Mouse (Mus musculus): ENCODE data around the gene Spryd4. TPM values are rescaled to one million over a fixed set of nuclear protein-coding genes. Genes with fewer than 3 reads are reported as not detected.
"Not testable (repeated sequence)": the region's sequence is repeated elsewhere in the genome, so short reads cannot be mapped to it uniquely, and the experiment has no call there.

Spryd4 gene
- total RNA-seq, 2 experiments from 2014 or later, result 20.0 to 20.4 TPM

DNA sequence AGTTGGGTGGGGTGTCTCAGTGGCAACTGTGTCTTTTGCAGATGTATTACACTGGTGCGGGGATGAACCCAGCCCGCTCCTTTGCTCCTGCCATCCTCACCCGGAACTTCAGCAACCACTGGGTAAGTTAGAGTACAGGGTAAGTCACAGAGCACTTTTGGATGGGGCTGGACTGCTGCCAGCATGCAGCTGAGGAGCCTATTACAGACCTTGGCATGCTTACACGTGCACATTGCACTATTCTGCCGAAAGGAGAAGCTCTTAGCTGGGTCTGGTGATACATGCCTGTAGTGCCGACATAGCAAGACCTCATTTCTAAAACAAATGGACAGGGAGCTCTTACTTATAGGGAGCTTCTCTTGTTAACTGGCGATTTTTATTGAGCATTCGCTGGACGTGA lies 16.0 kb upstream of the Spryd4 start:
- ATAC-seq (replicated peaks; ENCODE audit: poor library complexity), result peak; percentile 13; the same call in 1 of the 2 replicates

DNA sequence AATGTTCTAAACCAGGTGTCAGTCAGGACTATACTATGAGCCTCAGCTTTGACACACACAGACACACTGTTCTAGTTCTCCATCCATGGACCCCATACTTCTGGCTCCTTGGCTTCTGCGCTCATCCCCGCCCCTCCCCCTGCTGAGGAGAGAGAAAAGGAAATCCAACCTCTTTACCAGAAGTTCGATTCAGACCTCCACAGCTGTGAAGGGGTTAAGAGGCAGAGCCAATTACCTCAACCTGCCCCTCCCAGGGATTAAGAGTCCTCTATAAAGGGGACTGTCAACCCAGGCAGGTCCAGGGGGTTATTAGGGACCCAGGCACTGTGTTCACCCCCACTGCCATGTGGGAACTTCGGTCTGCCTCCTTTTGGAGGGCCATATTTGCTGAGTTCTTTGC lies 13.9 kb upstream of the Spryd4 start, which contains the start of gene Mip:
Mip (plus strand) TSS at position 301 of the 400 bp plus-strand sequence.
- no peak for ATAC-seq (replicated peaks; ENCODE audit: poor library complexity)

DNA sequence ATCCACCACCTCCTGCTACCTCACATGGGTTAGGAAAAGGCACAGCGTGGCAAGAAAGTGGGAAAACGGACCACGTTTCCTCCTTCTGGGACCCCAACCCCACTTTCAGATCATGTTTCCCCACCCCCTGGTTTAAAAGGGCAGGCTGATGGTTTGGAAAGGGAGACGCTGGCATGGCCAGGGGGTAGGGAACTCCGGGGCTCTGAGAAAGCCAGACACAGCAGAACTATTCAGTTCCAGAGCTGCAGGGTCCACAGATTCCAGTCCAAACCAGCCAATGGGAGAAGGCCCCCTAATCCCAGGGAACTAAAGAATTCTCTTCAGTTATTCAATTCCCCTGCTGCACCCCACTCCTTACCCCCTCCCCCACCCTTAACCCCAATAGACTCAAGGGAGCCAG lies 13.5 kb upstream of the Spryd4 start:
- no peak for ATAC-seq (replicated peaks; ENCODE audit: poor library complexity)

DNA sequence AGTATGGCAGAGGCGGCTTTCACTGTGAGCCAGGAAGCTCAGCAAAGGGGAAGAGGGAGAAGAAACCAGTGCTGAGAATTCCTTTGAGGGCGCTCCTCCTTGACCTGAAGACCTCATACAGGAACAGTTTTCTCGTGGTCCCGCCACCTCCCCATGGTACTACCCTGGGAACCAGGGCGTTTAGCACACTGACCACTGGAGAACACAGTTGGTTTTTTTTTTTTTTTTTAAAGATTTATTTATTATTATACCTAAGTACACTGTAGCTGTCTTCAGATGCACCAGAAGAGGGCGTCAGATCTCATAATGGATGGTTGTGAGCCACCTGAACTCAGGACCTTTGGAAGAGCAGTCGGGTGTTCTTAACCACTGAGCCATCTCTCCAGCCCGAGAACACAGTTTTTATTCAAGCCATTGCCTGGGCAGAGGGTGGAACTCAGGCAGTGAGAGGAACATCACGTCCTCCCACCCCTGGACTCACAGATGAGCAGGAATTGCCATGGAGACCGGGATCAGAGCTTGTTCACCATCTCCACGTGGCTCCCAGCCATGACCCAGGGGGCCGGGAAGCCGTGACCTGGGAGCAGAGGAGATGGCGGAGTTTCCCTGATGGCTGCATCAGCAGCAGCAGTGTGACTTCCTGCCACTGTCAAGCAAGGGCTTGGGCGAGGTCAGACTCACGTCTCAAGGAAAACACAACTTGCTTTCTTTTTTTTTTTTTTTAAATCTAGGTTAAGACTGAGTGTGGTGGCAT lies 10.1 kb upstream of the Spryd4 start:
- ATAC-seq (replicated peaks; ENCODE audit: poor library complexity), result no peak

DNA sequence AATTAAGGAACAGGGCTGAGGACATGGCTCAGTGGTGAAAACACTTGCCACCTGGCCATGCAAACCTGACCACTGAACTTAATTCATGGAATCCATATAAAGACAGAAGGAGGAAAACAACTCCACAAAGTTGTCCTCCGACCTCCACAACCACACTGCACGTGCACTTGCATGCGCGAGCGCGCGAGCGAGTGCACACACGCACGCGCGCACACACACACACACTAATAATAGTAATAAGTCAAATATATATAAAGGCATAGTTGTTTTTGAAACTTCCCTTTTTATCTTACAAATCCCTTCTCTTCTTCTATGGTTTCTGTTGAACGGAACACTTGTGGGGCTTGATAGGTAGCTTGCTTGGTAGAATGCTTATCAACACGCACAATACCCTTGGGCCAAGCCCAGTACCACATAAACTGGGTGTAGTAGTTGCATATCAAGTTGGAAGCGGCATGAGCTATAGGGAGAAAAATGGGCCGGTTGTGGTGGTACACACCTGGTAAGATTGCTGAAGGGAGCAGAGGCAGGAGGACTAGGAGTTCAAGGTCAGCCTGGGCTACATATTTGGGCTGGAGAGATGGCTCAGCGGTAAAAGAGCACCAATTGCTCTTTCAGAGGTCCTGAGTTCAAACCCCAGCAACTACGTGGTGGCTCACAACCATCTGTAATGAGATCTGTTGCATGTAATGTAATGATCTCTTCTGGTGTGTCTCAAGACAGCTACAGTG lies 6.9 kb upstream of the Spryd4 start:
- peak; percentile 93 for ATAC-seq (replicated peaks; ENCODE audit: poor library complexity)

DNA sequence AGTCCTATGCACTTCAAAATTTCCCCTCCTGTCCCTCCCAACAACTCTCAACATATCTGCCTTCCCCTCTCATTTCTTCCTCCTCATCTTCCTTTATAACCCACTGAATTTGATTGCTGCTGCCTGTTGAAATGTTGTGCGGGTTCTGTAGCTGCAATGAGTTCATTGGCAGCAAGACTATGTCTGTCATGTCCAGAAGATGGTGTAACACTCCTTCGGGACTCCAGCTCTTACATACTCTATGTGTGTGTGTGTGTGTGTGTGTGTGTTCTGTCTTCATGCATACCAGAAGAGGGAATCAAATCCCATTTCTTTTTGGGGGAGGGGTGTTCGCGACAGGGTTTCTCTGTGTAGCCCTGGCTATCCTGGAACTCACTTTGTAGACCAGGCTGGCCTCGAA lies 3.4 kb upstream of the Spryd4 start:
- no peak for ATAC-seq (replicated peaks; ENCODE audit: poor library complexity)

DNA sequence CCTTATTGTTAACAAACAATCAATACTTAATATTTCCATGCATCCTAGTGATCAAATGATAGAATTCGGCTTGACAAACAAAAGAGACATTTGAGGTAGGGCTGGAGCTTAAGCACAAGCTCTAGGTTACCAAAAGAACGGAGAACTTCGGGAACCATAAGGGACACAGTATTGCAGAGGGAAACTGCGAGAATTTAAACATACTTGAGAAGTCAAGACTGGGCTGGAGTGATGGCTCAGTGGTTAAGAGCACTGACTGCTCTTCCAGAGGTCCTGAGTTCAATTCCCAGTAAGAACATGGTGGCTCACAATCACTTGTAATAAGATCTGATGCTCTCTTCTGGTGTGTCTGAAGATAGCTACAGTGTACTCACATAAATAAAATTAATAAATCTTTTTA lies 2.5 kb upstream of the Spryd4 start:
- not testable (repeated sequence) for ATAC-seq (replicated peaks; ENCODE audit: poor library complexity)

DNA sequence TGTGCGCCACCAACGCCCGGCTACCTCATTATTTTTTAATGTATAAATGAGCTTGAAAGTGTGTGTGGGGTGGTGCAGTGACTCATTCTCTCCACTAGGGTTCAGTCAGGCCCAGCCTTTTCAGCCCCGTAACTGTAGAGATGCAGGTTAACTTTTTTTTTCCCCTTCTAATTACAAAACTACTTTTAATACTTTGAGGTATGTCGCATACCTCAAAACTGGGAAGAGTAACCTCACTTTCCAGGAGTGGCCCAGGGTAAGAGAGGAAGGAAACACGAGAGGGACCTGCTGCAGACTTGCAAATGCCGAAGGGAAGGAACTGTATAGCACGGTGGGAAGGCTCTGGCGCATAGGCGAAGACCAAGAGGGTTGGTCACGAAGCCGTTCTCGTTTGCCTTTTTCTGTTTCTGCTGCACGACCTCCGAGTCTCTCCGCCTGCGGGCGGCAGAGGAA lies 1.3 kb upstream of the Spryd4 start:
- ATAC-seq (replicated peaks; ENCODE audit: poor library complexity), result peak; percentile 67

DNA sequence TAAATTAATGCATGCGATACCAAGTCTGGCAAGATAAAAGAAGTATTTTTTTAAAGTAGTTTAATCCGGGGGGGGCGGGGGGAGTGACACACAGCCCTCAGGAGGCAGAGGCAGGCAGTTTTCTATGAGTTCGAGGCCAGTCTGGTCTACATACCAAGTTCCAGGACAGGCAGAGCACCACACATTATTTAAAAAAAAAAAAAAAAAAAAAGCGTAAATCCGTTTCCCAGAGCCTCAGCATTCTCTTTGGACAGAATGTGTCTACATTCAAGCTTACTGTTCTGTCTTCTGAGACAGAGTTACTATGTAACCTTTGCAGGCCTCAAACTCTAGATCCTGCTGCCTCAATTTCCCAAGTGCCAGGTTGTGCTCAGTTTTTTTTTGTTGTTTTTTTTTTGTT lies 541 bp upstream of the Spryd4 start:
- ATAC-seq (replicated peaks; ENCODE audit: poor library complexity), result no peak

DNA sequence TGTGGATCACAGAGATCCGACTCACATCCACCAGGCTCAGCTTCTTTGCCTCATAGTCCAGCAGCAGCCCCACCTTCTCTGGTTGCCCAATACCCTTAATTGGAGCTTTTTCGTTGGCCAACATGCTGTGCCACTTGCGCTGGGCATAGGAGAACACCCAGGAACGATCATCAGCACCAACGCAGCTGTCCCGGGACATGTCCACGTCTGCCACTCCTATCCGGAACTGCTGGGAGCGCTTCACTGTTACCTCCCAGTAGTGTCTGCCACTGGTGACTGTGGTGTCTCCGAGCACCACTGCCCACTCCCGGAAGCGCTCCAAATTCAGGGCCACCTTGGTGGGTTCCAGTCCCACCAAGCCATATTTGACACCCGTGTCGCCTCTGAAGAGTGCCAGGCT lies 653 bp downstream of the Spryd4 start:
- ATAC-seq (replicated peaks; ENCODE audit: poor library complexity), result peak; percentile 21

DNA sequence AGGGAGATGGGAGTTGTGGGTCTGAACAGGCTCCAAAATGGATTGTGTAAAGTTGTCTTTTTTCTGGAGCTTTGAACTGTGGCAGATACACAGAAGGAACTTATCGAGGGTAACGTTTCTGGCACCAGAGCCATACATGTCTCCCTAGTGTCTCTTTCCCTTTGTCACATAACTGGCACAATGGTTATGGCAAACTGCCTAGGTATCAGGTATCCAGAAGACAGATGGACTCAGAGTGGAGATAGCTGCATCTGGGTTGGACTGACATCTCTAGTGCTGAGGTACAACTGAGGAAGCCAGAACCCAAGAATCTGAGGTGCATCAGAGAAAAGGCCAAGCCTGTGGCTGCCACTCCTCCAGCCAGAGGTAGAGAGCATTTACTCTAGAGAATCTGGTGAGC lies 1.5 kb downstream of the Spryd4 start:
- peak; percentile 49 for ATAC-seq (replicated peaks; ENCODE audit: poor library complexity)

DNA sequence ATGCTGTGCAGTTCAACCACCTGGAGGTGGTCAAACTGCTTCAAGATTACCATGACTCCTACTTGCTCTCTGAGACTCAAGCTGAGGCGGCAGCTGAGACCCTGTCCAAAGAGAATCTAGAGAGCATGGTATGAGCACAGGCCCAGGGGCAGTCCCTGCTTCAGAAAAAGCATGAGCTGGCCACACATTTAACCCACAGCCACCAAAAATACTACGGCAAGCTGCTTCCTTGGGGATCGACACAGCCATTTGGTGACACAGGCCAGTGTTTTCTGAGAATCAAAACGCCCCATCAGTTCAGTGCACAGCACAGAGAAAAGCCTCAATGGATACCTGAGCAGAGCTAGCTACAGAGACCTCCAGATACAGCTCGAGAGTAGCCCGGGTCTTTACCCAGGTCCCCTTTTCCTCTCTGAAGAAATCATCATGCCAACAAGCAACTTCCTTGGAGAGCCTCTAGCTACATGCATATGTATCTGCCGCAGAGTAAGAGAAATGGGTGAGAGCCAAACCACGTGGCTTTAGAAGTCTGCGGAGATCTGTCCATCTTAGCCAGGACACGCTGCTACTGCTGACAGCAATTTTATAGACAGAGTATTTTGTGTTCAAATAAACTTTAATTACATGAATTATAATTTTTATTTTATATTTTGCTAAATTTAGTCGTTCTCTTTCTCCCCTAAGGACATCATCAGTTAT lies 2.1 kb downstream of the Spryd4 start:
- no peak for ATAC-seq (replicated peaks; ENCODE audit: poor library complexity)

DNA sequence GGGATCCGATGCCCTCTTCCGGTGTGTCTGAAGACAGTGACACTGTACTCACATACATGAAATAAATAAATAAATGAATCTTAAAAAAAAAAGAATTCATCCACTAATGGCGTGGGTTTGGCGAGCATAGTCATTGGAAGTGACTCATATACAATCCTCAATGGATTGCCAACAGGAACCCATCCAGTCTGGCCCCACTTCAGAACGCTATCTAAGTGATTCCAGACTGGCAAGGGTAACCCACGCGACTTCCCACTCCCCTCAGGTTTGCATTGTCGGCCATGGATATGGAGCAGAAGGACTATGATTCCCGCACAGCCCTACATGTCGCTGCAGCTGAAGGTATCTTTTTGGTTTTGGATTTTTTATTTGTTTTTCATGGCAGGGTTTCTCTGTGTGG lies 3.3 kb downstream of the Spryd4 start:
- ATAC-seq (replicated peaks; ENCODE audit: poor library complexity), result no peak

DNA sequence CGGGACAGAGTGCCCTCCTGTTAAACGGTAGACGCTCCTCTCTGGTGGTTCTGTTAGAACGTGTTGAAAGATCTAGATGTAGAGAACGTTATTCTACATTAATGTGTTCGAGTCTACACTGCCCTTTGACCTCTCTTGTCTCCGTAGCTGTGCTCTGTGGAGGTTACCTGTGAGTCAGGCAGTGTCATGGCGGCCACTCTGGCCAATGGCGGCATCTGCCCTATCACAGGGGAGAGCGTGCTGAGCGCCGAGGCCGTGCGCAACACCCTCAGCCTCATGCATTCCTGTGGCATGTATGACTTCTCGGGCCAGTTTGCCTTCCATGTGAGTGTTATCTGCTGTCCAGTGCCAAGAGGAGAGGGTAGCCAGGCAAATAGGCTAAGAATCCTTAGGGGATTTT lies 6.7 kb downstream of the Spryd4 start:
- ATAC-seq (replicated peaks; ENCODE audit: poor library complexity), result no peak

DNA sequence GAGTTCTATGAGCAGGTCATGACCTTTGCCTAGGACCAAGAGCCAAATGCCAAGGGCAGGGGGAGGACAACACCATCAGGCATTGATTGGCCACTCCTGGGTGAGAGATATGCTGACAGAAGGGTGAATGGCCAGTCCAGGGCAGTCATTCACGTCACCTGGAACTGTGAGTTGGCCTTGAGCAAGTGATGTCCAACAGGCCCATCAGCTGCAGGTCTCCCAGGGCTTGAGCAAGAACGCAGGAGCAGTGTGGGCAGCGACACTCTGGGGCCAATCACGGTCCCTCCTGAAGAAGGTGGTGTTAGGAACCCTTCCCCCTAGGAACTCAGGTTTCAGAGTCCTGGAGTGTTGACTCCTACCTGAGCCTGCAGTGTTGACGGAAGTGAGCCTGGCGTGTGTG lies 9.8 kb downstream of the Spryd4 start:
- ATAC-seq (replicated peaks; ENCODE audit: poor library complexity), result no peak

DNA sequence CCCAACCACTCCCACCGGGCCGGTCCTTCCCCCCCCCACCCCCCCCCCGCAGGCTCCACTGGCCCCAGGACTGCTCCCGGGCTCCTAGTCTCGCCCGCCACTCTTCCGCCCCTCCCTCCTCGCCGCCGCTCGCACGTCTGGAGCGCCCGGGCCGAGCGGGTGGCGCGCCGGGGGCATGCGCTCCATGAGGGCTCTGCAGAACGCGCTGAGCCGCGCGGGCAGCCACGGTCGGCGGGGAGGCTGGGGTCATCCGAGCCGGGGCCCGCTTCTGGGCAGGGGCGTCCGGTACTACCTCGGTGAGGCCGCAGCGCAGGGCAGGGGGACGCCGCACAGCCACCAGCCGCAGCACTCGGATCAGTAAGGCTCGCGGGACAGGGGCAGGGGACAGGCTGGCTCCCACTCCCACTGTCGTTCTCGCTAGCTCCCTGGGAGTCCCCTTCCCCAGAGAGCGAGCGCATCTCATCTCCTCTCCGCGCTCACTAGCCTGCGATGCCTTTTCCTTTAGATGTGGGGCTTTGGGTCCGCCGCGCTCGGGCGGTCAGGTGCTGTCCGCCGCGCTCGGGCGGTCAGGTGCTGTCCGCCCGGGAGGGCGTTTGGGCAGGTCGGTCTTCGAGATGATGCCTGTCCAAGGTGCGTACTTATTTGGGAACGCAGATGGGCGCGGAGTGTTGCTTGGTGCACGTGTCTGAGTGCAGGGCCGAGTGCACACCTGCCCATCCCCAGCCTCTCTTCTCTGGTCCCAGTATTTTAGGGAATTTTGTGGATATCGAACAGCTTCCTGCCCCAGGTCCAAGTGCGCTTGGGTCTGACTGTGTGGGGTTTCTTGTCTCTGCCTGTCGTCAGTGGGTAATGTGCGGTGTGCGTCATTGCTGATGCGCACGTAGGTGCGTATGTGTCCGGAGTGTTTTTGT lies 16.8 kb downstream of the Spryd4 start:
- peak; percentile 61 for ATAC-seq (replicated peaks; ENCODE audit: poor library complexity)

DNA sequence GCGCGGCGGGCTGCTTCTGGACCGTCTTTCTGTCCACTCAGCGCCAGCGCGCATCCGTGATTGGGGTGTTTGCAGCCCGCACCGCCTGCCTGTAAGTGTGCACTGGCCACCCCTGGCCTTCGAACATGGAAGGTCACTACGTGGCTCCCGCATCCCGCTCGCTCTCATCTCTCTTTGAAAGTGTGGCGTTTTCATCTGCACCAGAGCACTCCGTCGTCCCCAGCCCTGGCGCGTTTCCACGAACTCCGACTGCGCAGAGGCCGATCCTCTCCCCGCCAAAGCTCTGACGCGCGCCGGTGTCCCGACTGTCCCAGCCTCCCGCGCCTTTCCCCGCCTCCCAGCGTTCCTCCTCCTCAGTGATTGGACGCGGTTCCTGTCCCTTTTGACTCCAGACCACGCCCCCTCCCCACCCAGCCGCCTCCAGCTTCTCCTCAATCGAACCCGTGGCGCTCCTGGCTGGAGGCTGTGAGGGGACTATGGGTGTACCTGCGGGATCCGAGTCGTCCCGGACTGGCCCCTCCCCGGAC lies 17.5 kb downstream of the Spryd4 start, which contains the start of gene Gls2:
Gls2 (plus strand) TSS at position 434 of the 527 bp plus-strand sequence.
- peak; percentile 98 for ATAC-seq (replicated peaks; ENCODE audit: poor library complexity)

DNA sequence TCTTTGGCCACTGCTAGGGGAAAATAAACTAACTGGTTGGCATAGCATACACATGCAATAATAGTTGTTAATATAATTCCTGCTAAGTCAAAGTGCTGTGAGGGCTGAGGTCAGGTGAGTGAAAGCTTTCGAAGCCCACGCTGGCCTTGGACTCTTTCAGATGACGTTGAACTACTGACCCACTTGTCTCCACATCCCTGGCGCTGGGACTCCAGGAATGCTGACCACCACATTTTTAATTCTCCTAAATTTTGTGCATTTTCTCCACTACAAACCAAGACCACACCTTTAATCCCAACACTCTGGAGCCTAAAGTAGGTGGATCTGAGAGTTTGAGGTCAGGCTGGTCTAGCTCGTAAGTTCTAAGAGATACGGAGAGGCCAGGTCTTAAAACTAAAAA lies 18.5 kb downstream of the Spryd4 start:
- no peak for ATAC-seq (replicated peaks; ENCODE audit: poor library complexity)

DNA sequence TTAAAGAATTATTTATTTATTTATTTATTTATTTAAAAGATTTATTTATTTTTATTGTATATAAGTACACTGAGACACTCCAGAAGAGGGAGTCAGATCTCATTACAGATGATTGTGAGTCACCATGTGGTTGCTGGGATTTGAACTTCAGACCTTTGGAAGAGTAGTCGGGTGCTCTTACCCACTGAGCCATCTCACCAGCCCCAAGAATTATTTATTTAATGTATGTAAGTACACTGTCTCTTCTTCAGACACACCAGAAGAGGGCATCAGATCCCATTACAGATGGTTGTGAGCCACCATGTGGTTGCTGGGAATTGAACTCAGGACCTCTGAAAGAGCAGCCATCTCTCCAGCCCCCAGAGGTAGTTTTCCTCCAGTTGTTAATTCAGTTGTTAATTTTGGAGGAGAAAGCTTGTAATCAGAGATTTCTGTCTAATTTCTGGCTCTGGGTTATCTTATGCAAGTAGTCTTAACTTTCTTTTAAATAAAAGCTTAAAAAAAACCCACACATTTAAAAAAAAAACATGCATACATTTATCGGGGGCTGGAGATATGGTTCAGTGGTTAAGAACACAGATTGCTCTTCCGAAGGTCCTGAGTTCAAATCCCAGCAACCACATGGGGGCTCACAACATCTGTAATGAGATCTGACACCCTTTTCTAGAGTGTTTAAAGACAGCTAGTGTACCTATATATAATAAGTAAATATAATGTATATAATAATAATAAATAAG lies 19.4 kb downstream of the Spryd4 start:
- ATAC-seq (replicated peaks; ENCODE audit: poor library complexity), result not testable (repeated sequence)

DNA sequence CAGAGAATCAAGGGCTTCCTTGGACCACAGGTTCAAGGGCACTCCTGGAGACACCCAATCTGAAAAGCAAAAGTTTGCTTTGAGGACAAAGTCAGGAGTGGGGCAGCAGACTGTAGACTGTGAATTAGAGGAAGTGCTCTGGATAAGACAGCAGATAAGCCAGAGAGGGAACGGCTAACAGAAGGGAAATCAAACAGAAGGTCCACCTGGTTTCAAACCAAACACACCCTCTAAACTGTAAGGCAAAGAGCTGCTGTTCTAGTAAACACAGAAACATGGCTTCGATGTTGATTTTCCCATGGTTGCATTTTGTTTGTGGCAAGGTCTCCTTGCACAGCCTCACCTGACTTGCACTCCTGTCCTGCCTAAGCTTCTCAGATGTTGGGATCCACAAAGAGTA lies 20.1 kb downstream of the Spryd4 start:
- no peak for ATAC-seq (replicated peaks; ENCODE audit: poor library complexity)

Measured in megakaryocyte progenitor cell, adult 5-6 weeks (primary cell).